Mouse (Mus musculus): Measurements from ENCODE around the gene Spcs2. TPM values are rescaled to one million over a fixed set of nuclear protein-coding genes. Genes with fewer than 3 reads are reported as not detected.

Spcs2 gene
- 258 and 259 TPM in 2 replicates for total RNA-seq (2014; fragmentation: Nextera tagmentation)
- total RNA-seq (2017) = 134 and 148 TPM in 2 replicates
- polyA plus RNA-seq (2012) = 77.2 and 85.1 TPM in 2 replicates

DNA sequence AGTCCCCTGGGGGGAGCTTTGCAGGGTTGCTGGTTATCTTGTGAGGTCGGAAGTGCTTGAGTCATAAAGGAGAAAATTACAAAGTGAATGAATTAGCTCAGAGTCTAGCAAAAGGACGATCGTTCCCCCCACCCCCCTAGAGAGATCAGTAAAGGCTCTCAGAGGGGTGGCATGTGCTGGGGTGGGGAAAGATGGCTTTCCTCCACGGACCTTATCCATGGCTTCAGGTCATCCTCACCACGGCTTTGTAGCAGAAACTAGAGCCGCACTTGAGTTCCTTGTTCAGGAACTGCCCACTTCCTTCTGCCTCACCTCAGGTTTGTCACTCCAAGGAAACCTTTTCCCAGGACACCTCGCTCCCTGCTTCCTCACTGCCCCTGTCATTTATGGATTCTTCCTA is at the start of gene Spcs2:
Spcs2 (minus strand) TSS at position 101 of the 400 bp plus-strand sequence.
- no peak for DNase-seq (ENCODE audit: low spot score)
- no peak for ATAC-seq (ENCODE audit: extremely low read depth, insufficient number of reproducible peaks, low FRiP score, poor library complexity, severe bottlenecking)
- Histone ChIP-seq H3K27me3 (ENCODE audit: insufficient read depth, low read length) (peaks cover 52% of the 10 kb centered on the region), H3K4me3 (ENCODE audit: low read depth, low read length) (no peak within 1 kb of the TSS), H3K4me1 (ENCODE audit: insufficient read depth, low read depth, low read length) (peaks cover 14% of the 10 kb centered on the region), H3K36me3 (replicated peaks) (no peaks in the 10 kb centered on the region), H3K9me3 (replicated peaks) (no peaks in the 10 kb centered on the region)
- TF ChIP-seq GATA2 (IDR thresholded peaks at IDR 0.05; ENCODE audit: borderline replicate concordance, low read depth, low read length) (no peak), CTCF (IDR thresholded peaks at IDR 0.05; ENCODE audit: low read depth, low read length) (no peak), GATA1 (IDR thresholded peaks at IDR 0.05; ENCODE audit: borderline replicate concordance, low read length) (no peak), POLR2AphosphoS5 (IDR thresholded peaks at IDR 0.05; ENCODE audit: insufficient replicate concordance, low read depth, low read length) (no peak), TAL1 (conservative IDR thresholded peaks at IDR 0.05; ENCODE audit: low read depth, low read length) (no peak)

- ATAC-seq (ENCODE audit: extremely low read depth, insufficient number of reproducible peaks, low FRiP score, poor library complexity, severe bottlenecking) (no peak), DNase-seq (ENCODE audit: low spot score) (no peak)
- peaks cover 6% of the 10 kb centered on the region for H3K9me3 ChIP-seq (replicated peaks)
- TF ChIP-seq GATA1 (IDR thresholded peaks at IDR 0.05; ENCODE audit: borderline replicate concordance, low read length) (no peak), GATA2 (IDR thresholded peaks at IDR 0.05; ENCODE audit: borderline replicate concordance, low read depth, low read length) (no peak), CTCF (IDR thresholded peaks at IDR 0.05; ENCODE audit: low read depth, low read length) (no peak), POLR2AphosphoS5 (IDR thresholded peaks at IDR 0.05; ENCODE audit: insufficient replicate concordance, low read depth, low read length) (no peak), TAL1 (conservative IDR thresholded peaks at IDR 0.05; ENCODE audit: low read depth, low read length) (no peak)
- H3K4me1 ChIP-seq (ENCODE audit: insufficient read depth, low read depth, low read length) = peaks cover 43% of the 10 kb centered on the region
- H3K27me3 ChIP-seq (ENCODE audit: insufficient read depth, low read length) = peaks cover 52% of the 10 kb centered on the region
- no peaks in the 10 kb centered on the region for H3K36me3 ChIP-seq (replicated peaks)
- H3K4me3 ChIP-seq (ENCODE audit: low read depth, low read length) = no peak overlapping the region
Measured at GRCm38 (mm10) chr7:99911038-99911437, 47.8 kb upstream of the Spcs2 start.

- Histone ChIP-seq H3K9me3 (replicated peaks) (peaks cover 6% of the 10 kb centered on the region), H3K27me3 (ENCODE audit: insufficient read depth, low read length) (peaks cover 25% of the 10 kb centered on the region), H3K4me1 (ENCODE audit: insufficient read depth, low read depth, low read length) (peaks cover 63% of the 10 kb centered on the region), H3K4me3 (ENCODE audit: low read depth, low read length) (peak overlapping the region; percentile 17; the same call in 1 of the 2 replicates), H3K36me3 (replicated peaks) (no peaks in the 10 kb centered on the region)
- DNase-seq (ENCODE audit: low spot score) (peak; percentile 65), ATAC-seq (ENCODE audit: extremely low read depth, insufficient number of reproducible peaks, low FRiP score, poor library complexity, severe bottlenecking) (peak; percentile 93)
- TF ChIP-seq TAL1 (conservative IDR thresholded peaks at IDR 0.05; ENCODE audit: low read depth, low read length) = peak; percentile 95
- no peak for TF ChIP-seq CTCF (IDR thresholded peaks at IDR 0.05; ENCODE audit: low read depth, low read length)
- peak; percentile 55; the same call in 1 of the 2 replicates for TF ChIP-seq GATA2 (IDR thresholded peaks at IDR 0.05; ENCODE audit: borderline replicate concordance, low read depth, low read length)
- no peak for TF ChIP-seq GATA1 (IDR thresholded peaks at IDR 0.05; ENCODE audit: borderline replicate concordance, low read length)
- TF ChIP-seq POLR2AphosphoS5 (IDR thresholded peaks at IDR 0.05; ENCODE audit: insufficient replicate concordance, low read depth, low read length) = no peak
Measured at GRCm38 (mm10) chr7:99907463-99907862, 44.2 kb upstream of the Spcs2 start.

- DNase-seq (ENCODE audit: low spot score) = no peak
- TF ChIP-seq CTCF (IDR thresholded peaks at IDR 0.05; ENCODE audit: low read depth, low read length) = no peak
- TF ChIP-seq GATA2 (IDR thresholded peaks at IDR 0.05; ENCODE audit: borderline replicate concordance, low read depth, low read length) = no peak
- no peak for TF ChIP-seq POLR2AphosphoS5 (IDR thresholded peaks at IDR 0.05; ENCODE audit: insufficient replicate concordance, low read depth, low read length)
- TF ChIP-seq TAL1 (conservative IDR thresholded peaks at IDR 0.05; ENCODE audit: low read depth, low read length) = no peak
- TF ChIP-seq GATA1 (IDR thresholded peaks at IDR 0.05; ENCODE audit: borderline replicate concordance, low read length) = no peak
Measured at GRCm38 (mm10) chr7:99906346-99906745, 43.1 kb upstream of the Spcs2 start.

GRCm38 (mm10) chr7:99904421-99905005 is 41.3 kb upstream of the Spcs2 start:
- H3K4me1 ChIP-seq (ENCODE audit: insufficient read depth, low read depth, low read length) = peaks cover 71% of the 10 kb centered on the region
- H3K36me3 ChIP-seq (replicated peaks) = no peaks in the 10 kb centered on the region
- H3K4me3 ChIP-seq (ENCODE audit: low read depth, low read length) = no peak overlapping the region; the same call in 1 of the 2 replicates
- TF ChIP-seq GATA1 (IDR thresholded peaks at IDR 0.05; ENCODE audit: borderline replicate concordance, low read length) (no peak), TAL1 (conservative IDR thresholded peaks at IDR 0.05; ENCODE audit: low read depth, low read length) (no peak), POLR2AphosphoS5 (IDR thresholded peaks at IDR 0.05; ENCODE audit: insufficient replicate concordance, low read depth, low read length) (no peak), GATA2 (IDR thresholded peaks at IDR 0.05; ENCODE audit: borderline replicate concordance, low read depth, low read length) (no peak), CTCF (IDR thresholded peaks at IDR 0.05; ENCODE audit: low read depth, low read length) (no peak)
- H3K9me3 ChIP-seq (replicated peaks) = no peaks in the 10 kb centered on the region
- no peak for ATAC-seq (ENCODE audit: extremely low read depth, insufficient number of reproducible peaks, low FRiP score, poor library complexity, severe bottlenecking)
- peaks cover 12% of the 10 kb centered on the region for H3K27me3 ChIP-seq (ENCODE audit: insufficient read depth, low read length)
- DNase-seq (ENCODE audit: low spot score) = no peak

More at GRCm38 (mm10) chr7:99906346-99906745, 43.1 kb upstream of the Spcs2 start:
- H3K9me3 ChIP-seq (replicated peaks) = peaks cover 6% of the 10 kb centered on the region
- H3K36me3 ChIP-seq (replicated peaks) = no peaks in the 10 kb centered on the region
- H3K4me1 ChIP-seq (ENCODE audit: insufficient read depth, low read depth, low read length) = peaks cover 71% of the 10 kb centered on the region
- no peak for ATAC-seq (ENCODE audit: extremely low read depth, insufficient number of reproducible peaks, low FRiP score, poor library complexity, severe bottlenecking)
- peak overlapping the region; percentile 30; the same call in 1 of the 2 replicates for H3K4me3 ChIP-seq (ENCODE audit: low read depth, low read length)
- H3K27me3 ChIP-seq (ENCODE audit: insufficient read depth, low read length) = peaks cover 19% of the 10 kb centered on the region

DNA sequence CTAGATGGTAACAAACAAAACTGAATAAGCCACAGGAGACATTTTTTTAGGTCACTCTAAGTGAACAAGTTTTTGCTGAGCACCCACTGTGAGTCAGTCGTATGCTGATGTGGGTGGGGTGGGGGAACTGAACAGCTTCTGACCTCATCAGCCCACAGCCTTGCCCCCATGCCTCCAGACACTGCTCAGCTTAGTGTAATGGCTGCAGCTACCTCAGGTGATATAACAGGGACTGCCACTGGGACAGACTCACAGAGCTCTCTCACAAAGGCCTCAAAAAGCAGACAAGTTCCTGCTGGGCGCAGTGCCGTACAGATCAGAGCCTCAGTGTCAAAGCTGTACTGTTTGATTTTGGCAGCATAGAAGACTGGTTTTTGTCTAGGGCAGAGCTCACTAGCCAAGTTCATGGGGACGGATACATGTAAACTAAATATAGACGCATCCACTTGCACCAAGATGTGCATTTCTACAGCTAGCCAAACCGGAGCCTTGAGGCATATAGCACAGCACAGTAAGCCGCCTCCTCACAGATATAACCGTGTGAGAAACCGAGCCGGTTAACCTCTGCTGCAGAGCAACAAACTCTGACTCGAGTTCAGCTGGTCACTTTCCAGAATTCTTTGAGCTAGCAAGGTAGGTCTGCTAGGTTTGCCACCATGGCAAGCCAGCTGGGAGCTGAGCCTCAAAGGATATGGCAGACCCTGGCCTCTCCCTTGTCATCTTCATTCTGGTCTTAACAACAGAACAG is 39.8 kb upstream of the Spcs2 start:
- Histone ChIP-seq H3K9me3 (replicated peaks) (no peaks in the 10 kb centered on the region), H3K4me3 (ENCODE audit: low read depth, low read length) (no peak overlapping the region), H3K36me3 (replicated peaks) (no peaks in the 10 kb centered on the region), H3K27me3 (ENCODE audit: insufficient read depth, low read length) (peaks cover 17% of the 10 kb centered on the region), H3K4me1 (ENCODE audit: insufficient read depth, low read depth, low read length) (peaks cover 60% of the 10 kb centered on the region)
- TF ChIP-seq TAL1 (conservative IDR thresholded peaks at IDR 0.05; ENCODE audit: low read depth, low read length) (no peak), CTCF (IDR thresholded peaks at IDR 0.05; ENCODE audit: low read depth, low read length) (no peak), GATA1 (IDR thresholded peaks at IDR 0.05; ENCODE audit: borderline replicate concordance, low read length) (no peak), POLR2AphosphoS5 (IDR thresholded peaks at IDR 0.05; ENCODE audit: insufficient replicate concordance, low read depth, low read length) (no peak), GATA2 (IDR thresholded peaks at IDR 0.05; ENCODE audit: borderline replicate concordance, low read depth, low read length) (no peak)
- ATAC-seq (ENCODE audit: extremely low read depth, insufficient number of reproducible peaks, low FRiP score, poor library complexity, severe bottlenecking) (no peak), DNase-seq (ENCODE audit: low spot score) (no peak)
